Mouse (Mus musculus) left cerebral cortex, postnatal 14 days (tissue): ENCODE data around the gene Trp53tg5. TPM values are rescaled to one million over a fixed set of nuclear protein-coding genes. Genes with fewer than 3 reads are reported as not detected.

ENCODE experiments used
- DNase-seq, 2 experiments: peaks; one replicate each; pipeline ENCODE4 v3.0.0; 2021 to 2022; ENCODE audit warnings: low spot score in 2 of 2, mixed read lengths in 1 of 2
- intact Hi-C: fragments of 180-260 bp; cut with DNase I; formaldehyde crosslinking; loops from one replicate; pipeline ENCODE4 v1.15.1; 2025
- long read RNA-seq, 2 experiments: library from polyadenylated mRNA; stranded (forward); transcript quantifications; one replicate each; pipeline ENCODE4 v2.0.0; 2021
- total RNA-seq, 2 experiments: library from RNA; stranded (reverse); gene quantifications; 2 replicates each; pipeline ENCODE4 v1.2.3; 2021

Trp53tg5 gene
- total RNA-seq, result not detected
- long read RNA-seq, experiment 1, result 0 reads
- long read RNA-seq, experiment 2, result 0 reads

DNA sequence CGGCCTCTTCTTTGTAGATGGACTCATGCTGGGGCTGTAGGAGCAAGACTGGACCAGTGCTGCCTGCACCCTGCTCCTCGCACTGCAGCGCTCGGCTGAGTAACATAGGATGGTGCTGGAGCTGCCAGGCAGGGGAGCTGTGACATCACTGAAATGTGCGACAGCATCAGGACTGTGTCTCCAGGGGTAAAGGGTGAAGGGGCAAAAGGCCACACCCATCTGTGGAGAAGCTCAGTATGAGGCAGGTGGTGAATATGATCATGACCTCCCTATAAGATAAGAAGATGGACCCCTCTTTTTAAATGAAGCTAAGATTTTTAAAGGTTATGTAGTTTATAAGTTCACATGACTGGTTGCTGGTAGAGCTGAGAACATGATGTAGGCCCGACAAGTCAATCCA lies at the start of gene Trp53tg5:
TSS of gene Trp53tg5 (minus strand) at position 101 of the 400 bp plus-strand sequence.
- intact Hi-C loops, result loop anchor here (5.0 kb wide), 1 partner anchor 44 kb away; no protein-coding TSS in a partner anchor
- no peak for DNase-seq

- intact Hi-C loops, result no loop called here
- no peak for DNase-seq
Measured at GRCm38 (mm10) chr2:164522280-164522679, 48.8 kb upstream of the Trp53tg5 start.

GRCm38 (mm10) chr2:164521841-164522240 lies 48.3 kb upstream of the Trp53tg5 start:
- DNase-seq, result no peak
- intact Hi-C loops, result no loop called here

GRCm38 (mm10) chr2:164520782-164521181 lies 47.3 kb upstream of the Trp53tg5 start:
- intact Hi-C loops, result no loop called here

DNA sequence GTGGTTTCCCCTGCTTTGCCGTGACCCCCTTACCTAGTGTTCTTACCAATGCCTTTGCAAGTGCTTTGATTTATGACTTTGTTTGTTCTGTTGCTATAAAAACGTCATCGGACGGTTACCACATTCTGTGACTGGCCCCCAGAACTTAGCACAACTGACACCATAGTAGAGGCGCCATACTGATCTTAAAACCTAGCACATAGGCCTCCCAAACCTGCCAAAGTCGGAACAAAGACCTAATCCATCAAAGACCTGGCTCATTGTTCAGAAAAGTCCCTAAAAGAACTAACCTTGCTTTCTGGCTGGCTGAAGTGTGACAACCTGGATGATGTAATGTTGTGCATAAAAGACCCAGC lies 45.6 kb upstream of the Trp53tg5 start:
- intact Hi-C loops, result loop anchor here (5.0 kb wide), 3 partner anchors 43 to 102 kb away; partner anchors contain the start of genes Trp53tg5 and Wfdc2
- no peak for DNase-seq

More at GRCm38 (mm10) chr2:164520782-164521181, 47.3 kb upstream of the Trp53tg5 start:
- DNase-seq, result no peak

GRCm38 (mm10) chr2:164518266-164519170 lies 45.0 kb upstream of the Trp53tg5 start:
- intact Hi-C loops, result loop anchor here (5.0 kb wide), 3 partner anchors 44 to 101 kb away; partner anchors contain the start of genes Trp53tg5 and Wfdc2
- DNase-seq, result peak in 1 of 2 experiments; percentile 39

GRCm38 (mm10) chr2:164517485-164518221 lies 44.1 kb upstream of the Trp53tg5 start:
- intact Hi-C loops, result loop anchor here (5.0 kb wide), 3 partner anchors 45 to 100 kb away; partner anchors contain the start of genes Trp53tg5 and Wfdc2
- peak; percentile 53 to 54 for DNase-seq

- no peak for DNase-seq
- intact Hi-C loops, result loop anchor here (5.0 kb wide), 3 partner anchors 44 to 99 kb away; partner anchors contain the start of genes Trp53tg5 and Wfdc2
Measured at GRCm38 (mm10) chr2:164516592-164516991, 43.1 kb upstream of the Trp53tg5 start.

- no peak for DNase-seq
- intact Hi-C loops, result loop anchor here (5.0 kb wide), 3 partner anchors 44 to 99 kb away; partner anchors contain the start of genes Trp53tg5 and Wfdc2
Measured at GRCm38 (mm10) chr2:164515897-164516296, 42.4 kb upstream of the Trp53tg5 start.

DNA sequence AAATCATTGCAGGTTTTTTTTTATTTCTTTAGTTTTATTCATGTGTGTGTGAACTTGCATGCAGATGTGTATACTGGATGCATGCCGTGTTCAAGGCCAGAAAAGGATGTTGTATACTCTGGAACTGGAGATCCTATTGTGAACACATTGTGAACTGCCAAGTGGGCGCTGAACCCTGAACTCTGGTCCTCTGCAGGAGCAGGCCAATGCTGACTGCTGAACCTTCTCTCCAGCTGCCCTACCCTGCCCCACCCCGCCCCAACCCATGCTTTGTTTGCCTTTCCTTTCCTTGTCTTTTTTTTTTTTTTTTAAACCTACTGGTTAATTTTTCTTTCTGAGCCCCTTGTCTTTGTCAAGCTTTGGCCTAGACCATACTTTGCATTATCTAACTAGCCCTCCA lies 41.4 kb upstream of the Trp53tg5 start:
- intact Hi-C loops, result loop anchor here (5.0 kb wide), 3 partner anchors 43 to 98 kb away; partner anchors contain the start of genes Trp53tg5 and Wfdc2
- no peak for DNase-seq

GRCm38 (mm10) chr2:164513389-164513788 lies 39.9 kb upstream of the Trp53tg5 start:
- intact Hi-C loops, result no loop called here
- DNase-seq, result no peak

- no peak for DNase-seq
- intact Hi-C loops, result no loop called here
Measured at GRCm38 (mm10) chr2:164512121-164512909, 38.8 kb upstream of the Trp53tg5 start.

DNA sequence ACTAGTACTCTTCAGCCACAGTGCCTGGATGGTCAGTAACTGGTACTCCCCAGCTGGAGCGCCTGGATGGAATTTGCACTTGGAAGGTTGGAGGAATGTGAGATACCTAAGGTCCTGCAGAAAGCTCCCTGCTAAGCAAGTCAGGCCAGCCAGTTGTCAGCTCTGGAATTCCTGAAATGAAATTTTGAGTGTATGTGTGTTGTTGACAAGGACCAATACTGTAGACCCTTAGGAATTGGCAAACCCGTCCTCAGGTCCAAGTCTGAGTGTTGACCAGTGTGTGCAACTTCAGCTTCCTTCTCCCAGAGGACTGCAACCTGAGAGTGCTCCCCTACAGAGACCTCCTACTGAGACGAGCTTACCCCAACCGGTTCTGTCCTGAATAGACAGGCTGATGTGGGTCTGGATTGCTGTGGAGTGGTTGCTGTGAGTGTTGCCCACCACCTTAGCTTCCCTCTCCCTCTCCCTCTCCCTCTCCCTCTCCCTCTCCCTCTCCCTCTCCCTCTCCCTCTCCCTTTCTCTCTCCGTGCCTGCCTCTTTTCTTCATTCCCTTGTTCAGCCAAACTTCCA lies 37.2 kb upstream of the Trp53tg5 start:
- intact Hi-C loops, result no loop called here
- DNase-seq, result no peak

DNA sequence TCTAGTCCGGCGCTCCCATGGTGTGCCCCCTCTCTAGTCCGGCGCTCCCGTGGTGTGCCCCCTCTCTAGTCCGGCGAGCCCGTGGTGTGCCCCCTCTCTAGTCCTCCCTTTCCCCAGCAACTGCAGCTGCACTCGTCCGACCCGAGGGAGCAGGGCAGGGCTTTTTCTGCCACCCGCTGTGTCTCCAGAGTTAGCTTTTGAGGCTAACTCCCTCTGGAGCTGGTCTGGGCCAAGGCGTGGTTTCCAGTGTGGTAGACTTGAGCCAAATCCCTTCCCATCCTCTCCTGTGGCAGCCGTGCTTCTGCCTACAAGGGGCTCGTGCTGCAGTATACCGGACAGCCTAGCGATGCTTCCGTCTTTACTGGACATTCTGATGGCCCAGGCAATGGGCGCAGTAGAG lies 34.3 kb upstream of the Trp53tg5 start:
- no peak for DNase-seq
- intact Hi-C loops, result no loop called here

- intact Hi-C loops, result no loop called here
- no peak for DNase-seq
Measured at GRCm38 (mm10) chr2:164505619-164506347, 32.3 kb upstream of the Trp53tg5 start.

DNA sequence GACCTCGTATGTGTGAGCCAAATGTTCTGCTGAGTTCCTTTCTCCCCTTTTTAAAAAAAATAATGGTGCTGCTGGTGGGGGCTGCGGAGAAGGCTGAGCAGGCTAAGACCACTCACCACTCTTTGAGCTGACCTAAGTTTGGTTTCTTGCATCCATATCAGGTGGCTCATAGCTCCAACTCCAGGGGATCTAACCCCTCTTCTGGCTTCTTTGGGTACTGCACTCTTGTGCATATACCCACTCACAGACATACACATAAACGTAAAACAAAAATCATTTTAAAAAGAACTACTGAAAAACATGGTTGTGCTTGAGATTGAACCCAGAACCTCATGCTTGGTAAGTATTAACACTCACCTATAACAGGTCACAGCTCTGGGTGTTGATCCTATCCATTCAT lies 31.4 kb upstream of the Trp53tg5 start:
- no peak for DNase-seq
- intact Hi-C loops, result no loop called here

DNA sequence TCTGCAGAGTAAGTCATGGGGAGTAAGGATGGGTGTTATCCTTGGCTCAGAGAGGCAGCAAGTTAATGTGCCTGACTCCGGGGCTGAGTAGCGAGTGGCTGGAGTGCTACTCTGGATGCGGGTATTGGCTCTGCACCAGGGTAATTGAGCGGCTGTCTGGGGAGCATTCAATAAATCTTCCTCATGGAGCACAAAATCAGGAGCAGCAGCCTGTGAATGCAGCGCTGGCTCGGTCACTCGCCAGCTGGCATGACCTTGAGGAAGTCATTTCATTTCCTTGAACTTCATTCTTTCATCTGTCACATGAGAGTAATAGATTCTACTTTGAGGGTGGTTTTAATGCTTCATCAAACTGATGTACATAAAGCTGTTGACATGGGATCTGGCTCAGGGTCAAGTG lies 27.0 kb upstream of the Trp53tg5 start:
- intact Hi-C loops, result no loop called here
- no peak for DNase-seq

DNA sequence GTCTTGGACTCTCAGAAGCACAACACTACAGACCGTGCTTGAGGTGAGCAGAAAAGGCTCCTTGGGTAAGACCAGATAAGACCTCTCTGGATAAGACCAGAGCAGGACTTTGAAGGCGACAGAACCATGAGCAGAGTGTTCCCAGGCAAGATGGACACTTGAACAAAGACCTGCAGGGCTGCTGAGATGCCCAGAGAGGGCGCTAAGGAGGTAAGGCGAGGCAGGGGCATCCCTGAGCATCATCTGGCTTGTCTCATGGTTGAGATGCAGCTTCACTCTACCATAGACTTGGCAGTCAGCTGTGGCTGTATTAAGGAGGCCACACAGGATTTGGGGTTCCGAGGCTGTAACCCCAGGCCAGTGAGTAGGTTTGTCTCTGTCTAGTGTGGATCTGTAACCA lies 25.8 kb upstream of the Trp53tg5 start:
- intact Hi-C loops, result no loop called here
- no peak for DNase-seq
